Mouse (Mus musculus) 416B (cell line): ENCODE data around the gene Mycbp2.
A peak's percentile ranks its signal among the peaks of the same experiment; 100 is the strongest.

Source experiments
- DNase-seq: peaks from one replicate; pipeline ENCODE4 v3.0.0; 2011; ENCODE audit warnings: low read depth

Mycbp2 gene

DNA sequence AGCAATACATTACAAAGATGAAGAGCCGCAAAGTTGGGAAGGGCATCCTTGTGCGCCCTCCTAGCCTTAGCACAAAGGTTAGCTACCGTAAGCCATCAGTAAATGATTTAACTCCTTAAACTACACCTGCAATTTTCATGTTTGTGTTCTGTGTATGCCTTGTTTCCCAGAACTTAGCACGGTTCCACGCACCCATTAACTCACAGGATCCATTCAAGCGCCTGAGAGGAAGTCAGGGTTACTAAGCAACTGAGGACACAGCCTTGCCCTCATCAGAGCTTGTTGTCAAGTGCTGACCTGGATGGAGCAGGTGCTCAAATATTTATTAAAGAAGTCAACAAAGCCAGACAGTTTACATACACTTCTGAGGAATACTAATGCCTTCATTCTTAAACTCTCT lies 244.4 kb downstream of the Mycbp2 start:
- DNase-seq: no peak

GRCm38 (mm10) chr14:103101171-103101570 lies 245.4 kb downstream of the Mycbp2 start:
- DNase-seq: no peak

GRCm38 (mm10) chr14:103100296-103100695 lies 246.3 kb downstream of the Mycbp2 start:
- DNase-seq: no peak

DNA sequence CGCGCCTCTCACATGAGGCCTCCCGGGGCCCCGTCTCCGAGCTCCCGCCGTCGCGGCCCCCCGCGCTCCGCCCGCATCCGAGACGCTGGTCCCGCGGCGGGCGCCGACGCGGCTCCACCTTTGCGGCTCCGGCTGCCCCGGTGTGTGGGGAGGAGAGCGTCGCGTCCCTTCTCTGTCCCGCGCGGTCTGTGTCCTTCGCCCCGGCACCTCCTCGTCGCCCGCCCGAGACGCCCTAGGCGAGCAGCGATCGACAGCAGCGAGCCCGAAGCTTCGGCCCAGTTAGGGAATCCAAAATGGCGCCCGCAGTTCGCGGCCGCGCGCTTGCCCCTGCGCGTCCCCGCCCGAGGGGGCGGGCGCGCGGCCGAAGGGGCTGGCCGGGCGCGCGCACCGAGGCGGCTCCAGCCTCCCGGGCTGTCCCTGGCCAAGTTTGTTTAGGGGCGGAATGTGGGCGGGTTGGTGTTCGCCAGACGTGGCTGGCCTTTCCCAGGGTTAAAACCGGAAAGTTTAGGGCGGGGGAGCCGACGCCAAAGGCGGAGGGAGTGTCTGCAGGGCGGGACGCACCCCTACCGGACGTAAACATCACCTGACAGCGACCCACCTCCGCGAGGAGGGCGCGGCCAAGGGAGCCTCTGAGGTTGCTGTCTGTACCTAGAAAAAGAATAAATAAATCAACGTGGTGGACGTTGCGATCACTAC lies 247.2 kb downstream of the Mycbp2 start, which contains the start of gene Fbxl3:
TSS of gene Fbxl3 (minus strand) at position 329 of the 696 bp plus-strand sequence.
- DNase-seq: peak; percentile 95

GRCm38 (mm10) chr14:103098587-103099235 lies 247.9 kb downstream of the Mycbp2 start:
- DNase-seq: peak; percentile 51

- peak; percentile 30 for DNase-seq
Observed at GRCm38 (mm10) chr14:103098213-103098586, 248.4 kb downstream of the Mycbp2 start.

DNA sequence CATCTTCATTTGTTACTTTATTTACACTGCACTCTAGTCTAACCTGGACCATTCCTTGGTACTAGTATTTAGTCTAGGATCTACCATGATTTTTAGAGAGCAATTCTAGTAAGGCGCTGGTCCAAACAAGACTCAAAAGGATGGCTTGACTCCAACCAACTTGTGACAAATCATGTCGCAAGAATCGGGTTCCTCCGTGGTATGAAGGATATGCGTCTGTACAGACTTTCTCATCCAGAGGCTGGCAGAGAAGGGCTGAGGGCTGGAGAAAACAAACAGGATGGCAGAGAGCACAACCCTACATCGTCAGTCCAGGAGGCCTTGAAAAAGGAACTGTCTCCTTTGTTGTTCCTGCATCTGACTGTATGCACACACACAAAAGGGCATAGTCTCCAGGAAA lies 250.0 kb downstream of the Mycbp2 start:
- DNase-seq: peak; percentile 53

DNA sequence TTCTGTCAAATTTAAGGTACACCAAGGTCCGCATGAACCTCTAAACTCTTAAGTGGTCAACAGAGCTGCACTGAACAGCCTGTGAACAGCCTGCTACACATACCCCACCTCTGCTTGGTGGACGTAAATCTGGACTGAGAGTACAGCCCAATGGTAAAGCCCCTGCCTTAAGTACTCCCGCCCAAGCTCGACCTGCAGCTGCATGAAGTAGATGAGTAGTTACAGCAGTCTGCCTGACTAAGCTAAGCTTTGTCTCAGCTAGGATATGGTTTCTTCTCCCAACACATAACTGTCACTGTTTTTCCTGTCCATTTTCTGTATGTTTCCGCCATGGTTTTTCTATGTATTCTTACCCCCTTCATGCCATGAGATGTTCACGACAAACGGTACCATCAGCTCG lies 250.8 kb downstream of the Mycbp2 start:
- no peak for DNase-seq

GRCm38 (mm10) chr14:103095036-103095435 lies 251.6 kb downstream of the Mycbp2 start:
- DNase-seq: no peak

- no peak for DNase-seq
Observed at GRCm38 (mm10) chr14:103093670-103094069, 252.9 kb downstream of the Mycbp2 start.

GRCm38 (mm10) chr14:103093236-103093635 lies 253.4 kb downstream of the Mycbp2 start:
- no peak for DNase-seq

- DNase-seq: peak; percentile 75
Observed at GRCm38 (mm10) chr14:103088624-103089023, 258.0 kb downstream of the Mycbp2 start.

GRCm38 (mm10) chr14:103087846-103088245 lies 258.8 kb downstream of the Mycbp2 start:
- DNase-seq: no peak

- DNase-seq: peak; percentile 79
Observed at GRCm38 (mm10) chr14:103086671-103087324, 259.8 kb downstream of the Mycbp2 start.

GRCm38 (mm10) chr14:103085840-103086533 lies 260.6 kb downstream of the Mycbp2 start:
- no peak for DNase-seq

DNA sequence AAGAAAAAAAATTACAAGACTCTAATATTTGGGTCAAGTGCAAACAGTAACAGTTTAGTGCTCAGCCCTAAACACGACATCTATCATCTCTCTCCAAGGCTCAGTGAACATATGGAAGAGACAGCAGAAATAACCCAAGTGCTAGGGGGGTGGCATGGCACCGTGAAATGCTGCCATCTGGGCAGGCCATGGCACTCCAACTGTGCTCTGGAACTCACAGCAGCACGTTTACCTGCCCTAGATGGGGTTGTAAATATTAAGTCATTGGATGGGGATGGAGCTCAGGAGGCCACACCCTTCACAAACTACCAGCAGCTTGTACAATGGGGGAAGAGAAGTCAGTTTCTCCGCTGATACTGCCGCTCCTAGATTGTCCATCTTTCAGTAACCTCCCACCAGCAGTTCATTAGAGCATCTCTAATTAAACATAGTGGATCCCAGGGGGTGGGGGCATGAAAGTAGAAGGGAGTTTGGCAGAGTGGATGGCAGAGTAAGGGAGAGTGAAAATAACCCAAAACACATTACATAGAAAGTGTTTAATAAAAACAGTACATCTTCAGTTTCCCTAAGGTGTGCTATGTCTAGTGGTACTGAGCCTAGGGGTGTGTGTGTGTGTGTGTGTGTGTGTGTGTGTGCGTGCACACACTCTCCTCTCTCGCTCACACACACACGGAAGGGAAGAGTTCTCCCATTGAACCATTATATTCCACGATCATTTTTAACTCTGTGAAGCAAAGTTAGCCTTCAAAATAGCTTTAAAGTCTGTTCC lies 267.2 kb downstream of the Mycbp2 start:
- DNase-seq: no peak

DNA sequence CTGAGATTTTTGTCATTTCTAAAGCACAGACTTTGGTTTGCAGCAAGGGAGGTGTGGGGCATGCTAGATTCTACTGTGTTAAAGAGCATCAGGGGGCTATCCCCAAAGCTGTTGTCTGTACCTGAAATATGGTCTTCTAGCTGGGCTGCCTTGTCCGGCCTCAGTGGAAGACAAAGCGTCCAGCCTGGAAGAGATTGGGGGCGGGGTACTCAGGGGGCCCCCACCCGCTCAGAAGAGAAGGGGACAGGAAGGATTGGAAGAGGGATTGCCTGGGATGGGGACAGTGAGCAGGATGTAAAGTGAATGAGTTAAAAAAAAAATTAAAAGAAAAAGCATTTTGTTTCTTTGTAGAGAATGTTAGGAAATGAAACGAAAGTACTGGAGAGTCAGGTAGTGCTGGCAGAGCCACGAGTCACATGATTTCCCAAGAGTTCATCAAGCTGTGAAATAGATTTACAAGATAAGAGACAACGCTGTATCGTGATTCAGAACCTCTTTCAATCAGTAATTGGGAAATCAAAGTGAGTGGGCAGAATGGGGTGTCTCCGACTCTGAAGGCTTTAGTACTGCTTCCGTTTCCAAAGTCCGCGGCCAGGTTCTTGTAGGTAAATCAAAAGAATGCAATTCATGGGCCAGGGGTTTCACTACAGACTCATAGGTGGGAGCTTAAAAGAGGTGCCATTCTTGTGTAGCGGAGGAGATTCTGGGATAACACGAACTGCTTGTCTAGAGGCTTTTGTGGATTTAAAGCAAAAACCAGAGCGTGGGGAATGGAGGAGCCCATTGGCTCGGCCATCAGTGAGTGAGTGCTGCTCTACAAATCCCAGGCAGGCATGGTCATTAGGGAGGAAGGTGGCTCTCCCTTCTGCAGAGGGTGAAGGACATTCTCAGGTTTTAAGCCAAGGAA lies 268.4 kb downstream of the Mycbp2 start:
- DNase-seq: peak; percentile 73

DNA sequence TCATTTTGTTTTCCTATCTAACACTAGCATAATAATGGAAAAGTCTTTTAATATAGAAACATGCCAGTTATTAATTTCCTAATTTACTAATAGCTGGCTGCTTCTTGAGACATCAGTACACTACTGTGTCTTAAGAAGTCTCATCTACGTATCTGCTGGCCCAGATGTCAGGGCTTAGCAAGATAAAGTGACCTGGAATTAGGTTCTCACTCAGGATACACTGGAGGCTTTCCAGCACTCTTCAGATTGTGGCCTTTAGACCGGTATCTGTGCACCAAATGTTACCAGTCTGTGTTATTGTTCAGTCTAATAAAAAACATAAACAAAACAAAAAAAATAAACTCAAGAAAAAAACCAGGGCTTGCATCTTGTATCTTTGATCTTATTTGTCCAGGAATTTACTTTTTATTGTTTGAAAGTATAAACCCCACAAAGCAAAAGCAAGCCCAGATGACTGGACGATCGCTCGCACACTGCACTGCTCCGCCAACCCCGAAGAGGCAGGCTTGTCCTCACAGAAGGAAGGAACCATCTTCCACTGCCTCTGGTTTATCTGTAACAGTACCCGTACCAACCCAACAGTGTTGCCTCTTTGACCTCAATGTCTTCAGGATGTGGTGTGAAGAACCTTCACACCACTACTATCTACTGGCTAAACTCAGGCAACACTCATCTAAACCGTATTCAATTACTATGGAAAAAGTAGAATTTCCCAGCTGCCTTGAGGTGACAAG lies 269.2 kb downstream of the Mycbp2 start:
- peak; percentile 34 for DNase-seq

DNA sequence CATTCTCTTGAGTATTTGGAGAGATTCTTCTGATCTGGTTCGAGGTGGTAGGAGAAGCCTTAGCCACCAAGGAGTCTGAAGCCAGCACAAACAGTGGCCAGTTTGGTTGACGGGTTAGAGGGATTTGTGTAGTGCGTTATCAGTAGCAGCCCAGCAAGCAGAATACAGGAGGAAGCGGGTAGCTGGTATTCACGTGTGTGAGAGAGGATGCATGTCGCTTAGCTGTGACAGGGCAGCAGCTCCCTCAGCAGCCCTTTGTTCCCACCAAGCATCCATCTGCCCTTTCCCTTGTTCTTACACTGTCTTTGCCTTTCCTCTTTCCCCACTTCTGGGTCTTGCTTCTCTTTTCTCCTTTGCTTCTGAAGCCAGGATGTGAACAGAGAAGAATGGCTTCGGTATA lies 271.4 kb downstream of the Mycbp2 start:
- DNase-seq: no peak

GRCm38 (mm10) chr14:103073825-103074224 lies 272.8 kb downstream of the Mycbp2 start:
- DNase-seq: no peak
